Mouse (Mus musculus) macrophage (primary cell): ENCODE data around the gene Fgd1. TPM values are rescaled to one million over a fixed set of nuclear protein-coding genes. Genes with fewer than 3 reads are reported as not detected.

Source experiments
- H3K27ac ChIP-seq: fragments of 350-480 bp; formaldehyde crosslinking; 2 replicates; pipeline ENCODE4 v1.9.0; 2021
- H3K36me3 ChIP-seq: fragments of 350-480 bp; formaldehyde crosslinking; 2 replicates; pipeline ENCODE4 v1.9.0; 2021; ENCODE audit errors: inconsistent target
- H3K4me3 ChIP-seq: fragments of 350-480 bp; formaldehyde crosslinking; 2 replicates; pipeline ENCODE4 v1.9.0; 2021; ENCODE audit errors: inconsistent target
- H3K79me2 ChIP-seq: fragments of 350-480 bp; formaldehyde crosslinking; 2 replicates; pipeline ENCODE4 v1.9.0; 2021; ENCODE audit errors: inconsistent target
- WGBS: methylation state at CpG from one replicate; pipeline ENCODE4 v1.1.7; 2026; ENCODE audit warnings: inconsistent platforms; ENCODE audit not compliant: missing documents; 5-methylcytosine and 5-hydroxymethylcytosine counted together
- polyA plus RNA-seq: library from polyadenylated mRNA; stranded (reverse); fragments of 250-400 nt; gene quantifications from 3 replicates; pipeline ENCODE4 v1.2.4, GENCODE M21; 2018; ENCODE audit warnings: inconsistent platforms
- total RNA-seq, 78 experiments: library from RNA; depleted of rRNA; stranded (reverse); fragments of 250-400 nt; gene quantifications; 1 replicate in 9 of 78; 2 replicates in 24 of 78; 3 replicates in 43 of 78; 4 replicates in 2 of 78; pipeline ENCODE4 v1.2.4; 2018; ENCODE audit warnings: inconsistent platforms in 56 of 78

The Fgd1 gene
- total RNA-seq (2018; cell fraction: chromatin; rRNA removed), result 1 to 10 TPM in 4 of 26 experiments, under 1 TPM in 2, not detected in 20; 0.18 to 2.8 (median 1.6) TPM
- under 1 TPM in 14 of 26 experiments, not detected in 12; 0.04 to 0.28 (median 0.09) TPM for total RNA-seq (2018; cell fraction: cytosol; rRNA removed)
- 1 to 10 TPM in 2 of 26 experiments, under 1 TPM in 3, not detected in 21; 0.19 to 1.6 (median 0.36) TPM for total RNA-seq (2018; cell fraction: nucleus; rRNA removed)
- 0.07 to 0.23 TPM in 2 of 3 replicates, not detected in the other for polyA plus RNA-seq

GRCm38 (mm10) chrX:151045850-151046249 lies at the start of gene Fgd1:
TSS of gene Fgd1 (plus strand) at chrX:151046150.
- H3K4me3 ChIP-seq, result no peak within 1 kb of the TSS
- WGBS, result 93% methylated on average over 8 of the region's 8 CpGs
- H3K79me2 ChIP-seq, result no peaks in the 10 kb centered on the region
- H3K36me3 ChIP-seq, result no peaks in the 10 kb centered on the region
- H3K27ac ChIP-seq, result no peak within 1 kb of the TSS

GRCm38 (mm10) chrX:150996775-150997174 lies 49.2 kb upstream of the Fgd1 start:
- Histone ChIP-seq H3K36me3 (no peaks in the 10 kb centered on the region; the same call in 1 of the 2 replicates), H3K27ac (no peak overlapping the region), H3K4me3 (no peak overlapping the region), H3K79me2 (no peaks in the 10 kb centered on the region)
- WGBS, result 93% methylated on average over 3 of the region's 3 CpGs

GRCm38 (mm10) chrX:151016938-151017877 lies 28.7 kb upstream of the Fgd1 start, which contains the start of gene Gnl3l:
TSS of gene Gnl3l (minus strand) at chrX:151017322.
- Histone ChIP-seq H3K79me2 (no peaks in the 10 kb centered on the region; the same call in 1 of the 2 replicates), H3K36me3 (no peaks in the 10 kb centered on the region), H3K4me3 (peak within 1 kb of the TSS; percentile 45), H3K27ac (no peak within 1 kb of the TSS)
- WGBS, result 18% methylated on average over 42 of the region's 43 CpGs

GRCm38 (mm10) chrX:151017897-151018296 lies 28.1 kb upstream of the Fgd1 start:
- Histone ChIP-seq H3K4me3 (peak overlapping the region; percentile 45), H3K79me2 (no peaks in the 10 kb centered on the region; the same call in 1 of the 2 replicates), H3K27ac (no peak overlapping the region), H3K36me3 (no peaks in the 10 kb centered on the region)
- 10% methylated on average over 3 of the region's 3 CpGs for WGBS

GRCm38 (mm10) chrX:151018798-151019197 lies 27.2 kb upstream of the Fgd1 start:
- WGBS, result 84% methylated on average over 3 of the region's 3 CpGs
- Histone ChIP-seq H3K4me3 (no peak overlapping the region), H3K36me3 (no peaks in the 10 kb centered on the region), H3K27ac (no peak overlapping the region), H3K79me2 (no peaks in the 10 kb centered on the region; the same call in 1 of the 2 replicates)

GRCm38 (mm10) chrX:151031400-151031799 lies 14.6 kb upstream of the Fgd1 start:
- no peak overlapping the region for H3K27ac ChIP-seq
- no peaks in the 10 kb centered on the region for H3K79me2 ChIP-seq
- H3K36me3 ChIP-seq, result no peaks in the 10 kb centered on the region
- WGBS, result 72% methylated on average over 3 of the region's 3 CpGs
- H3K4me3 ChIP-seq, result no peak overlapping the region

- H3K27ac ChIP-seq, result no peak overlapping the region
- no peaks in the 10 kb centered on the region for H3K36me3 ChIP-seq
- no peak overlapping the region for H3K4me3 ChIP-seq
- no peaks in the 10 kb centered on the region for H3K79me2 ChIP-seq
- WGBS, result 83% methylated on average over 5 of the region's 5 CpGs
Observed at GRCm38 (mm10) chrX:151041223-151041622, 4.7 kb upstream of the Fgd1 start.

- Histone ChIP-seq H3K27ac (no peak overlapping the region), H3K4me3 (no peak overlapping the region), H3K79me2 (no peaks in the 10 kb centered on the region), H3K36me3 (no peaks in the 10 kb centered on the region)
- 81% methylated on average over 8 of the region's 11 CpGs for WGBS
Observed at GRCm38 (mm10) chrX:151046321-151046720, 371 bp downstream of the Fgd1 start.

GRCm38 (mm10) chrX:151046777-151047430 lies 954 bp downstream of the Fgd1 start:
- H3K4me3 ChIP-seq, result no peak overlapping the region
- H3K79me2 ChIP-seq, result no peaks in the 10 kb centered on the region
- H3K36me3 ChIP-seq, result no peaks in the 10 kb centered on the region
- WGBS, result 19% methylated on average over 42 of the region's 62 CpGs
- no peak overlapping the region for H3K27ac ChIP-seq

GRCm38 (mm10) chrX:151047431-151048058 lies 1.6 kb downstream of the Fgd1 start:
- Histone ChIP-seq H3K79me2 (no peaks in the 10 kb centered on the region), H3K4me3 (no peak overlapping the region), H3K27ac (no peak overlapping the region), H3K36me3 (no peaks in the 10 kb centered on the region)
- WGBS, result 32% methylated on average over 34 of the region's 56 CpGs

GRCm38 (mm10) chrX:151049661-151050215 lies 3.8 kb downstream of the Fgd1 start:
- no peak overlapping the region for H3K4me3 ChIP-seq
- no peak overlapping the region for H3K27ac ChIP-seq
- 81% methylated on average over 8 of the region's 8 CpGs for WGBS

GRCm38 (mm10) chrX:151050337-151050736 lies 4.4 kb downstream of the Fgd1 start:
- 94% methylated on average over 5 of the region's 7 CpGs for WGBS
- Histone ChIP-seq H3K36me3 (no peaks in the 10 kb centered on the region), H3K79me2 (no peaks in the 10 kb centered on the region), H3K27ac (no peak overlapping the region), H3K4me3 (no peak overlapping the region)

More at GRCm38 (mm10) chrX:151049661-151050215, 3.8 kb downstream of the Fgd1 start:
- no peaks in the 10 kb centered on the region for H3K36me3 ChIP-seq
- no peaks in the 10 kb centered on the region for H3K79me2 ChIP-seq

- H3K4me3 ChIP-seq, result no peak overlapping the region
- no peaks in the 10 kb centered on the region for H3K36me3 ChIP-seq
- H3K27ac ChIP-seq, result no peak overlapping the region
- no peaks in the 10 kb centered on the region for H3K79me2 ChIP-seq
- WGBS, result 95% methylated on average over 4 of the region's 6 CpGs
Observed at GRCm38 (mm10) chrX:151054489-151054888, 8.5 kb downstream of the Fgd1 start.

- Histone ChIP-seq H3K79me2 (no peaks in the 10 kb centered on the region), H3K27ac (no peak overlapping the region), H3K4me3 (no peak overlapping the region), H3K36me3 (no peaks in the 10 kb centered on the region)
- 58% methylated on average over 1 of the region's 1 CpGs for WGBS
Observed at GRCm38 (mm10) chrX:151055559-151055958, 9.6 kb downstream of the Fgd1 start.
